Mouse (Mus musculus) E14TG2a.4 (cell line): Measurements from ENCODE around the gene Slc16a3.
A peak's percentile ranks its signal among the peaks of the same experiment; 100 is the strongest.

Experiments used
- H3K27me3 ChIP-seq: 2 replicates; pipeline ENCODE4 v1.6.1; 2014; ENCODE audit warnings: low read length, control low read depth; ENCODE audit not compliant: insufficient read depth
- H3K36me3 ChIP-seq: 2 replicates; pipeline ENCODE4 v1.6.1; 2014; ENCODE audit warnings: low read length, control low read depth; ENCODE audit not compliant: insufficient read depth
- H3K4me1 ChIP-seq: replicated peaks from 2 replicates; pipeline ENCODE4 v1.6.1; 2014; ENCODE audit warnings: low read depth, low read length, control low read depth
- H3K4me3 ChIP-seq: replicated peaks from 2 replicates; pipeline ENCODE4 v1.5.1; 2014; ENCODE audit warnings: mild to moderate bottlenecking, low read length
- H3K9me3 ChIP-seq: 2 replicates; pipeline ENCODE4 v1.6.1; 2014; ENCODE audit warnings: low read length, control low read depth
- CTCF ChIP-seq: conservative IDR thresholded peaks from 2 replicates; pipeline ENCODE4 v1.5.1; 2014; ENCODE audit warnings: low read length
- NANOG ChIP-seq: IDR thresholded peaks from 2 replicates; pipeline ENCODE4 v1.6.1; 2014; ENCODE audit warnings: borderline replicate concordance, low read length, mixed read lengths
- POU5F1 ChIP-seq: IDR thresholded peaks from 2 replicates; pipeline ENCODE4 v1.6.1; 2014; ENCODE audit warnings: low read length, borderline replicate concordance

The Slc16a3 gene

DNA sequence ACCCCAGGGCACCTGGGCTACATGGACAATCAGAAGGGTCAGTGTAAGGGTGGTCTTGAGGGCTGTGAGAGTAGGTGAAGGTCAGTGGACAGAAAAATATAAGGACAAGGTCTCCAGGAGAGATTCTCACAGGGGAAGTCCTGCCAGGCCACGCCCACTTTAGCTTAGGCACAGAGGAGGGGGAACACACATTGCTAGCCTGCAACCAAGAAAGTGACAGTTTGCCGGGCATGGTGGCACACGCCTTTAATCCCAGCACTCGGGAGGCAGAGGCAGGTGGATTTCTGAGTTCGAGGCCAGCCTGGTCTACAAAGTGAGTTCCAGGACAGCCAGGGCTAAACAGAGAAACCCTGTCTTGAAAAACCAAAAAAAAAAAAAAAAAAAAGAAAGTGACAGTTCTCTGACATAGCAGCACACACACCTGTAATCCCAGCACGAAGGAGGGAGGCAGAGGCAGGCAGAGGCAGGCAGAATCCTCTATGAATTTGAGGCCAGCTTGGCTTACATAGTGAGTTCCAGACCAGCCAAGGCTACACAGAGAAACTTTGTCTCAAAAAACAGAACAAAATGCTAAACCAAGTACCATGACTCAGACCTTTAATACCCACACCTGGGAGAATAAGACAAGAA is 8.5 kb upstream of the Slc16a3 start:
- TF ChIP-seq CTCF: no peak
- TF ChIP-seq NANOG: no peak
- no peak for TF ChIP-seq POU5F1
- H3K27me3 ChIP-seq: no peaks in the 10 kb centered on the region
- H3K36me3 ChIP-seq: no peaks in the 10 kb centered on the region
- peaks cover 32% of the 10 kb centered on the region for H3K4me1 ChIP-seq
- H3K9me3 ChIP-seq: peaks cover 9% of the 10 kb centered on the region; the same call in 1 of the 2 replicates
- H3K4me3 ChIP-seq: no peak overlapping the region

GRCm38 (mm10) chr11:120940959-120941358 is 7.3 kb upstream of the Slc16a3 start:
- TF ChIP-seq NANOG (no peak), CTCF (no peak), POU5F1 (no peak)
- no peak overlapping the region for H3K4me3 ChIP-seq
- no peaks in the 10 kb centered on the region for H3K27me3 ChIP-seq
- H3K9me3 ChIP-seq: peaks cover 7% of the 10 kb centered on the region; the same call in 1 of the 2 replicates
- H3K36me3 ChIP-seq: no peaks in the 10 kb centered on the region
- H3K4me1 ChIP-seq: peaks cover 43% of the 10 kb centered on the region

- Histone ChIP-seq H3K9me3 (no peaks in the 10 kb centered on the region), H3K4me1 (peaks cover 61% of the 10 kb centered on the region), H3K36me3 (peaks cover 7% of the 10 kb centered on the region; the same call in 1 of the 2 replicates), H3K4me3 (no peak overlapping the region), H3K27me3 (peaks cover 31% of the 10 kb centered on the region)
- no peak for TF ChIP-seq CTCF
- TF ChIP-seq POU5F1: no peak
- TF ChIP-seq NANOG: no peak
Measured at GRCm38 (mm10) chr11:120945266-120945665, 3.0 kb upstream of the Slc16a3 start.

DNA sequence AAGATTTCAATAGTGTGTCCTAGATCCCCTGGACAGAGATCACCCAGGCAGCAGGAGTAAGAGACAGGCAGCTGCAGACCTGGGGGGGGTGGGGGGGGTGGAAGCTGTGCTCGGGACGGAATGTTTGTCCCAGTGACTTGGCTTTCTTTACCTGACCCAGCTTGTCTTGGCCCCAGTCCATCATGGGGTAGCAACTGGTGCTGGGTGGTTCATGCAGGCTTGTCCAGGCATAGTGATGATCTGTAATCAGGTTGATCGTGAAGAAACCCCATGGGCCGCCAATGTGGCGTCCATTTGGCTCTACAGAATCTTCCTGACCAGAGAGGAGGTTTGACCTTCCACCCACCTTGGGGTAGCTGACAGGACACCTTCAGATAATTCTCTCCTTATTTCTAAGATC is 2.4 kb upstream of the Slc16a3 start:
- peaks cover 7% of the 10 kb centered on the region; the same call in 1 of the 2 replicates for H3K36me3 ChIP-seq

DNA sequence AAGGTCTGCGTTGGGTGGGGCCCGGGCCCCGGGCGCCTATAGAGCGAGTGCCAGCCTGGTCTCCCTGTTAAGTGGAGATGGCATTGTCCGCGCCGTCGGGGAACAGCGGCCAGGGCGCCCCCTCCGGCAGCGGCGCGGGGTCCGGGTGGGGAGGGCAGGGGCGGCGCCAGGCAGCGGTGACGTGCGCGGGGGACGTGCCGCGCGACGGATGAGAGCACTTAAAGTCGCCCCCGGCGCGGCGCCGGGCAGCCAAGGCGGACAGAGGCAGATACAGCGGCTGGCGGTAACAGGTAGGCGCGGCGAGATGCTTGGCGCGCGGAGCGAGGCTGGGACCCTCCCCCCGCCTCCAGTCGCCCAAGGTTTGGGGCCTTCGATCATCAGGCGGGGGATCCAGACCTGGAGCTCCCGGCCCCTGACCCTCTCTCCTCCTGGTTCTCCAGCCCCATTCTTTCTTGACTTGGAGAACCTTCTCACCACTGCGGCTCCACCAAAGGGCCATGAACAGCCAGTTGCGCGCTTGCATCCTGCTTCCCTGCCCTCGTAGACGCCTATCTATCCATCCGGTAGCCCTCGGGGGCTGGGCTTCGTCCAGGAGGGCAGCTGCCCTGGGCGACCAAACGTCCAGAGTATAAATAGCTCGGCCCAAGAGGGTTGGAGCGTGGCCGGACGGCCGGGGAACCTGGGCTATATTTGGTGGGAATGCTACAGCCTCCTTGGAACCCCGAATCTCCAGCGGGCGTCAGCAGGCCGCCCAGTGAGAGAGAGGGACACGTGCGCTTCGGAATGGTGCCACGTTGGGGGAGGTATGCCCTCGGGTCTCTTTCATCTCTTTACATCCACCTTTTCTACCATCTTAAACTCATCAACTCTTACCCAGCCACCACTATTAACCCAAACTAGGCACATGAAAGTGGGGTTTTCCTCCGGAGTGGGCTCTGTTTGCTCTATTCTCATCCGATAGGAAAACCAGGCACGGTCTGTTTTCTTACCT is 876 bp downstream of the Slc16a3 start:
- Histone ChIP-seq H3K36me3 (peaks cover 36% of the 10 kb centered on the region), H3K4me3 (peak overlapping the region; percentile 93), H3K4me1 (peaks cover 82% of the 10 kb centered on the region), H3K9me3 (no peaks in the 10 kb centered on the region), H3K27me3 (peaks cover 32% of the 10 kb centered on the region)
- TF ChIP-seq POU5F1 (no peak), NANOG (no peak), CTCF (no peak)

More for the DNA sequence above, 2.4 kb upstream of the Slc16a3 start:
- peaks cover 32% of the 10 kb centered on the region for H3K27me3 ChIP-seq
- H3K9me3 ChIP-seq: no peaks in the 10 kb centered on the region
- no peak overlapping the region for H3K4me3 ChIP-seq
- no peak for TF ChIP-seq NANOG
- TF ChIP-seq POU5F1: no peak
- TF ChIP-seq CTCF: no peak
- peaks cover 60% of the 10 kb centered on the region for H3K4me1 ChIP-seq

- H3K4me3 ChIP-seq: peak overlapping the region; percentile 93
- H3K9me3 ChIP-seq: no peaks in the 10 kb centered on the region
- TF ChIP-seq POU5F1 (no peak), CTCF (no peak), NANOG (no peak)
- H3K36me3 ChIP-seq: peaks cover 43% of the 10 kb centered on the region
- peaks cover 82% of the 10 kb centered on the region for H3K4me1 ChIP-seq
- peaks cover 32% of the 10 kb centered on the region for H3K27me3 ChIP-seq
Measured at GRCm38 (mm10) chr11:120949863-120950262, 1.6 kb downstream of the Slc16a3 start.

DNA sequence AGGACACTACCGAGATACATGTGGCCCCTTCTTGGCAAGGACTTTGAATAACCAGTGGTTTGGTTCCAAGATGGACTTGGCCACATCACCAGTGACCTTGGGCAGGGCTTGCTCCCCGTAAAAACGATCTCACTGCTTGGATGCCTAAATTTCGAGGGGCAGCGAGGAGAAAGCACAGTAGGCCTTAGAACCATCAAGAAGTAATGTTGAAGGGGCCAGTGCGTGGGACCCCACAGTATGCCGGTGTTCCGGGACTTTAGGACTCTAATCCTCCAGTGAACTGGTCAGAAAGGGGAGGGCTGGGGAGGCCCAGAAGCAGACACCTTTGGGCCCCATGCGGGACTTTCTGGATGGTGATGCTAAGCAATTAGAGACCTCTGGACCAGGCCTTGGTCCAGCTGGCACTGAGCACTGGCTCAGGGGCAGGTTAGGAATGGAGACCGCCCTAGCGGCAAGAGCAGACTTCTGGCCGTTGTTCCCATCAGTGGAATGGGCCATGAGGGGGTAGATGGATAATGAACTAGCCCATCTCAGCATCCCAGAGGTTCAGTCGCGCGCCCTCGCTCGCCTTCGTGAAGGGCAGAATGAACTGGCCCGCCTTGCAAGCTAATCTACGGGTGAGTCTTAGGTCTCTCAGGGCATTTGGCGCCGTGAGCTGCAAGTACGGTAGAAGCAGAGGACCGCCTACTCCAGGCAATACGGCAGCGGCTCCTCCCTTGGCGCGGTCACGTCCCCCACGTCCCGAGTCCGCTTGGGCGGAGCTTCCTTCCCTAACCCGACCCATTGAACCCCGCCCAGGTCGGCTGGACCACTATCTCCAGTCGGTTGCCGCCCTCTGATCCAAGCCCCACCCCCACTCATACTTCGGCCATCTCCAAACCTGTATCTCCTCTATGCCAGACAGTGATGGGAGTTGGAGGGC is 2.3 kb downstream of the Slc16a3 start:
- TF ChIP-seq CTCF (no peak), NANOG (no peak), POU5F1 (no peak)
- Histone ChIP-seq H3K27me3 (peaks cover 32% of the 10 kb centered on the region), H3K9me3 (no peaks in the 10 kb centered on the region), H3K36me3 (peaks cover 50% of the 10 kb centered on the region), H3K4me3 (peak overlapping the region; percentile 93), H3K4me1 (peaks cover 82% of the 10 kb centered on the region)
